Mouse (Mus musculus): ENCODE data around the gene Msrb3.

Gene Msrb3

DNA sequence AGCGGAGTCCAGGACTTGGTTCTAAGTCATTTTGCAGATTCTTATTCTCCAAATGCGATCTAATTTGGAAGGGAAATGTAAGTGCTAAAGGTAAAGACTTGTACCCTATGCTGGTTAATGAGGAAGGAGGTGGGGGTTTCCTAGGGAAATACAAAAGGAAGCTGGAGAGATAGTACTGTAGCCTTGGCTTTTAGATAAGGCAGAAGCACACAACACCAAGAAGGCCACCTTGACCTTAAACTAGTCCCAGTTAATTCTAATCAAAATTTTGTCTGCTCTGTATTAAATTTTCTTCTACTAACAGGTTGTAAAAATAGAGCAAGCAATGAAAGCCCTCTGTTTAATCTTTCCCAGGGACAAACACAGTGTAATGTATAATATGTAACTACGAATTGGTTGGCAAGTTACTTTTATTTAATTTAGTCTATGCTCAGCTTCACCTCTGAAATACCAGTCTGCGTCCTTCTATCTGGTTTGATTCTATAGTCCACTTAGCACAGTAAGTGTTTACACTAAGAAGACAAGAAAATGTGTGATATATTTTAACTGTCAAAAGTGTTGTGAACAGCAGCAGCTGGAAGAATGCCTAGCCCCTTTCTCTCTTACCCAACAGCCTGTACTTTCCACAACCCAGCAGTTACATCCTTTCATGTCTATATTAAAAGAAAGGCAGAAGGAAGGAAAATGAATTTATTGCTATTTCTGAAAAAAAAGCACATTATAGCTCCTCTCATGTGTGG is 87.9 kb downstream of the Msrb3 start:
- DNase-seq (ENCODE audit: low read depth, low spot score), result no peak

DNA sequence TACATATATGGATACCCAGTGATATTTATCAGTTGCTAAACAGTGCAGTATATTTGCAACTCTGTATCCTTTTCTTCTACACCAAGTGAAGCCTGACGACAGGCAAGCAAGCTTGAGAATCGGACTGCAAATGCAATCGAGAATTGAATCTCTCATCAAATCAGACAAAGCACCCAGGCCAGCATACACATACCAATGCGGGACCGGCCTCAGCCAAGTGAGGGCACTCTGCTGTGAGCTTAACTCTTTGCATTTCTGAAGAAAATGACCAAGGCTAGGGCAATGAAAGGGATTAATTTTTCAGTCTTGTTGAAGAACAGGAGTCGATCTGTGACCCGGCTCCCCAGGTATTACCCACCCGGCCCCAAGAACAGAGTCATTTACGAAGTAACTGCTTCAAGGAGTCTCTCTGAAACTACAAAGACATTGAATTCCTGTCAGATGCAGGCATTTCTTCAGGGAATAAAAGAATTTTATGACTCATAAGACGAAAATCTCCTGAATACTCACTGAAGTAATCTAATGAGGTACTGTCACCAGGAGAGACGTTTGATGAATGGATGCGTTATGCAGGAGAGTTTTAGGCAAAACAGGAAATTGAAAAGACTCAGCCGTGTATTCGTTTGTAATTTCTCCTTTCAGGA is 88.7 kb downstream of the Msrb3 start:
- no peak for DNase-seq (ENCODE audit: low read depth, low spot score)

DNA sequence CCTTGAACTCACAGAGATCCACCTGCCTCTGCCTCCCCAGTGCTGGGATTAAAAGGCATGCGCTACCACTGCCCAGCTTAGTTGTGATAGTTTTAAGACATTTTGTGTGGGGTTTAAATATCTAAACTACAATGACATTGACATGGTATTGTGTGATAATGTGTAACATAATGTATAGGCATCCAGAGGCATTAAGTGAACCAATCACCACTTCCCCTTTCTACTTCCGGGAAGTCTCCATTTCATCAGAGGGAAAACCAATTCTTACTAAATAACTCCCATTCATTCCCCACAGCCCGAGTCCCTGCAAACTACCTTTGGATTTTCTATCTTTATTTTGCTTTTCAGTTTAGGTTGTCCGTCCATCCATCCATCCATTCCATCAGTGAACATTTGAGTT is 90.7 kb downstream of the Msrb3 start:
- DNase-seq (ENCODE audit: low read depth, low spot score), result no peak

DNA sequence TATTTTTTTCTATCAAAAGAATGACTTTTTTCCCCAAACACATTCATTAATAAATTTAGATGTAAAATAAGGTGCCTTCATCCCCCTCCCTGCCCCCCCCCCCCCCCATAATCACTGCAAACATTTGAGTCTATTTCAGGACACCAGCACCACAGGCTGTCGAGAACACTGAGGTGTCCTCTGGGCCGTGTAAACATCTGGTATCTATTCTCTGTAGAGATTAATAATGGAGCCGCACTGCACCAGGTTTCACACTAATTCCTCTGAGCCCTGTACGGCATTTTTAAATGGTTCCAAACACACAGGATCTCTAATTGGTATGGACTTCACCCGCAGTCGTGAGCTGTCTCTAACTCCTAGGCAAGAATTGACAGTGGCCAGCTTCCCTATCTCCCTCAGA is 97.8 kb downstream of the Msrb3 start:
- no peak for DNase-seq (ENCODE audit: low read depth, low spot score)

DNA sequence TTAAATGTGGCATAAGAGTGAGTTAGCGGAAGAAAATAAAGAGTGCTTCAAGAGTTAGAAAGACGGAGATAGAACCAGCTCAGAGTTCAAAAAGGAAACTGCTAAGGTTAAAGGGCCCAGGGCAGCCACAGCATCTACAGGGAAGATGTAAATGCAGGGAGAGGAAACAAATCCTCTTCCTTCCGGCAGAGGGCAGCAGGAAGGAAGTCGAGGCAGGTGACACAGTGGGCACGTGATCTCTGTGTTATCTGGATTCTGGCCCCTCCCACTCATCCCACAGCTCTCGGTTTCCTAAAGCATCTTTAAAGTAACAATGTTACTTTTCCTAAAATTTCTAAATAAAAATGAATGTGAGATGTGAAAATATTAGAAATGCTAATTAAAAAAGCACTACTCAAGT is 99.4 kb downstream of the Msrb3 start:
- DNase-seq (ENCODE audit: low read depth, low spot score), result peak; percentile 84

DNA sequence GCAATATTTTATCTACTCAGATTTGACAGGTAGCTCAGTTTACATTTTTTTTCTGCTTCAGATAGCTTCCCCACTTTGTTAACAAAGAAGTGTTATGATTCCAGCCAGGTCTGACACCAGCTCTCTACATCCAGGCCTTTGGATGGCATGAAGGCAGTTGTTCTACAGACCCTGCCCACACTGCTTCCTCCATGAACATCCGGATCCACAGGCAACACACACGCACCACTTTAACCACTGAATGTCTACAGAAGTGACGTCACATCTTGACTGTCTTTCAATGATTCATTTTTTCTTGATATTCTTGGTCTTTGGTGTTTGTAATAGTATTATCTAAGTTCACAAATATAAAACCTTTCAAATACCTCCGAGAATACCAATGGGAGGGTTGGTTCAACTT is 102.2 kb downstream of the Msrb3 start:
- no peak for DNase-seq (ENCODE audit: low read depth, low spot score)

DNA sequence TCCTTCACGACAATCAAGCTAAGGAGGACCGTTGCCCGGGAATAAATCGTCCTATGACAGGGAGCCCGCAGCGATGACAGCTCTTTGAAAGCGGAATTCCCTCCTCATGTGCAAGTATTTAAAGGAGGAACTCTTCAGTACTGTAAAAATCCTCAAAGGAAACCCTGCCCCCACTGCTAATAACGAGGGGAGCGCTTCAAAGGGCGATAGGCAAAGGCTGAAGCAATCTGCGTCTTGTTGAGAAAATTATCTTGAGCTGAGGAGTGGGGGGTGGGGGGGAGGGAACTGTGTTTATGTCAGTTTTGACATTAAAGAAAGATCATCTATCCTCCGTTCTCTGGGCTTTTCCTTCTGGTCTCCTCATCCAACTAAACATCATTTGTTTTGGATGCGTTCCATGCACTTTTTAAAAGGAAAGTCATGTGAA is 104.5 kb downstream of the Msrb3 start:
- DNase-seq (ENCODE audit: low read depth, low spot score), result no peak

DNA sequence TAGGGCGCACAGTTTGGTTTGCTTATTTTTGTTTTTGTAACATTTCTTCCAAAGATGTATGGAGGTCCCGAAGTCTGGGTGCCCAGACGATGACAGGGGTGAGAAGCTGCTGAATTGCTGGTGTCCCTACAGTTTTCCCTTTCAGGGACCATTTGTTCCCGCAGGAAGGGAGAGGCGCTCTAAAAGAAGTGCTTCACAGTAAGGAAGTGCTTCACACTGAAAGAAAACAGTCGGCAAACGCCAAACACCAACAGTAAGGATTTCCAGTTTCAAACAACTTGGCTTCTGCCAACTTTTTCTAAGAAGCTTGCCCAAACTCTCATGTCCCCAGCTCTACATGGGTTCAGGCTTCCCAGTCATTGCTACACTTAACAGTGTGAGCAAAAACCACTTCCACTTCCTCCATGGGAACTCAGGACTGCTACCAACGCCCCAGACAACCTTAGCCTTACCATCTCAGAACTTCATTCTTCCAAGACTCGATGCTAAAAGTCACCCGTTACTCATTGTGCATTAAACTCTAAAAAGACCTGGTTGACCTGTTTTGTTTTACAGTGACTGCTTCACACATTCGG is 106.6 kb downstream of the Msrb3 start:
- no peak for DNase-seq (ENCODE audit: low read depth, low spot score)

DNA sequence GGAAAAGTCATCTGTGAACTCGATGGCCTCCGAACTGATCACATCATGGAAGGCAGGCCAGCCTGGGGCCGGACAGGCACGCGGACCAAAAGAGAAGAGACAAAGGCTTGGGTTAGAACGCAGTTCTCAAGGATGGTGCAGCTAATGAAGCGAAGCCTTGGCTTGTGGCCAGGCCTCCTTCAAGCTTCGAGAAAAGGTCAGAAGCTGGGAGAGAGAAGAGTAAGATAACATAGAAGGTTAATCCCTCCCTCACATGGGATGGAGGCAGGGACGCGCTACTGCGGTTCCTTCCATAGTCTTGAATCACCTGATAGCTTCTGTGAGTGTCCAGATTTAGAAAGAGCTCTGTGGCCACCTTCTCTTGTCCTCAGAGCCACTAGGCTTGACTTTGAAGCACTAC is 107.5 kb downstream of the Msrb3 start:
- no peak for DNase-seq (ENCODE audit: low read depth, low spot score)

DNA sequence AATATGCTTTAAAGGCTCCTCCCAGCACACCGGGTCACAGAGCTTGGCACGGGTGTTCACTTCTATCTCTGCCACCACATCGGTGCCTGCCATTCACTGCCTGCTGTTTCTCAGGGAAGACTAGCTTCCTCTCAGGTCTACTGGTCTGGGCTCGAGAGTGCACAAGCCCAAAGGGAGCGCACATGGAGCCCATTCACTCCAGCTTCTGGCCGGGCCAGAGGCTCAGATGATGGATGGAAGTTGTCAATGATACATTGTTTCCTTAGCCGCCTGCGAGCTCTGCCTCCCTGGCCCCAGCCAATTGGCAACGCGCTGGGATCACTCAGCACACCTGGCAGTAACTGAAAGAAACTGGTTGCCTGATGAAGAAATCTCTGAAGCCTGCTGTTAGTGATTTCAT is 111.7 kb downstream of the Msrb3 start:
- no peak for DNase-seq (ENCODE audit: low read depth, low spot score)

DNA sequence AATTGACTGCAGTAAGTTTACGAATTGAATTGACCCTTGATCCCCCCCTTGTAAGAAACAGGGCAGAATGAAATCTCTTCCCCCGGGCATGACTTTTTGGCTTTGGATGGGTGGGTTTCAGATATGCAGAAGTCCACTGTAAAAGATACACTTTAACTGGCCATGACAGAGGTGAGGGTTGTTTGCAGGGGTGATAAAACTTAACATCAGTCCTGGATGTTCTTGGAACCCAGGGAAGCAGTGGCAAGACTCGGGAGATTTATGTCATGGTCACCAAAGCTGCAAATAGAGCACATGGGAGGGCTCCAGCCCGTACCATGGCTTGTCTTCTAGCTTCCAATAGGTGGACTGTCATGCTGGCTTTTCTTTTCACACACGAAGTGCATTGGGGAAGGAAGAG is 114.4 kb downstream of the Msrb3 start:
- DNase-seq (ENCODE audit: low read depth, low spot score), result no peak

DNA sequence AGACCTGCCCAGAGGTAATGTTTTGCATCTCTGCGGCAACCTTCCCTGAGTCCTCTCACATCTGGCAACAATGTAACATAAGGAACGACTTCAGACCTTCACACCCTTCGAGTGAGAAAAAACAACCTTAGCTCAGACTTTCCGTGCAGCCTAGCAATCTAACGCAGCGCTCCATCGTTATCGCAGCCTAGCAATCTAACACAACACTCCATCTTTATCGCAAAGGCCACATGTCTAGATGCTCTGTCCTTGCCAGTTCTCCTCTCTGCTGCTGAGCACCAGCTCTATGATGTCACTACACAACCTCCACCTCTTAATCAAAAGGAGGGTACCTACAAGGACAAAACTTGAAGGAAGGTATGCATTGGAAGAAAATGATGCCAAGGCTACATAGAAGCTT is 115.5 kb downstream of the Msrb3 start:
- no peak for DNase-seq (ENCODE audit: low read depth, low spot score)

DNA sequence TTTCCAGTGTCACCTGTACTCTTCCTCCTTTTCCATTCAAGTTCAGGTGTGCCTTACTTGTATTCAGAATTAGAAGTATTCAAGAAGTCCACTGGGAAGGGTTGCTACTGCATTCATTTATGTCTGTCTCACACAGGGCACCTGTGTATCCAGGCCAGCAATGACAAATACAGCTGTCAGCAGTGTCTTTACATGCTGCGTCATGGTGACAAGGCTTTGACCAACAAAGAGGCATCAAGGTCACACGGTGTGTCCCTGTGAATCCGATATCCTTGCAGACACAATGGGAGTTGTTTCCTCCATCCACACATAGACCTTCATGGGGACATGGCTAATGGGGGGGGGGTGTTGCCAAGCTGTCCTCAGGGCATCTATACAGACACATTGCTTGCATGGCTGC is 121.4 kb downstream of the Msrb3 start:
- DNase-seq (ENCODE audit: low read depth, low spot score), result peak; percentile 42

DNA sequence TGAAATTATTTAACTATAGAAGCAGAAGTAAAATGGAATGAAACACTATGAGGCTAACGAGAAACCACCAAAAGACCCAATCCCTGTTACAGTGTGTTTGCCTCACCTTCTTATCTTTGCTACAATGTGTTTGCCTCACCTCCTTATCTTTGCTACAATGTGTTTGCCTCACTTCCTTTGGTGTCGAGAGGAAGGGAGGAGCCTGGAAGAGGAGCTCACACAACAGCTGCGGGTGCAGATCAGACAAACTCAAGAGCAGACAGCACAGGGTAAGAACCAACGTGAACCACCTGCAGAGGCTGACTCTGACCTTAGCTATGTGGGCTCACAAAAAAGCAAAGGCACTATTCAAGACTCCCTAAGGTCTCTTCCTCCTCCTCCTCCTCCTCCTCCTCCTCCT is 123.5 kb downstream of the Msrb3 start:
- no peak for DNase-seq (ENCODE audit: low read depth, low spot score)

DNA sequence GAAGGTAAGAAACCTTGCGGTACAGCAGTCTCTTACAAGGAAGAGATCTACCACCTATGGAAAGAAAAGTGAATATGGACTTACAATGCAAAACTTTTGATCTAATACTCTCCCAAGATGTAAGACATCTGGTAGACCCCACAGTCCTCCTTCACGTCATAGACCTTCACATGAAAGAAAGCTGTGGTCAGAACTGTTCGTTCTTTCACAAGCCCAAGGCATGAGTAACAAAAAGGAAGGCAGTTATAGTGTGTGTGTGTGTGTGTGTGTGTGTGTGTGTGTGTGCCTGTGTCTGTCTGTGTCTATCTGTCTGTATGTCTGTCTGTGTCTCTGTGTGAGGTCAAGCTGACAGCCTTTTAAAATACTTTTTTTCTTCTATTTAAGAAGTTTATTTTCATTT is 131.5 kb downstream of the Msrb3 start:
- no peak for DNase-seq (ENCODE audit: low read depth, low spot score)

DNA sequence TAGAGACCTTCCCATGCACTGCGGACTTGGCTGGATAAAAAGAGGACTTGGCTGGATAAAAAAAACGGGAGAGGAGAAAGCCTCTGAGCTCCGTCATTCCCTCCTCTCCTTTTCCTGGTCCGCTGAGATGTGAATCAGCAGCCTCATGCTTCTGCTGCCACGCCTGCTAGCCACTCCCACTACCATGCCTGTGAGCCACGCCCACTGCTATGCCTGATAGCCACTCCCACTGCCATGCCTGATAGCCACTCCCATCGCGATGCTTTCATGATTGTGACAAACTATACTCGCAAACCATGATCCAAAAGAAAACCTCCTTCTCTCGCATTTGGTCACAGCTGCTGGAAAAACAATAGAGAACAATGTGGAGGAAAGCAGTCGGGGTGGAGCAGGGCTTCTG is 133.5 kb downstream of the Msrb3 start:
- peak; percentile 71 for DNase-seq (ENCODE audit: low read depth, low spot score)

DNA sequence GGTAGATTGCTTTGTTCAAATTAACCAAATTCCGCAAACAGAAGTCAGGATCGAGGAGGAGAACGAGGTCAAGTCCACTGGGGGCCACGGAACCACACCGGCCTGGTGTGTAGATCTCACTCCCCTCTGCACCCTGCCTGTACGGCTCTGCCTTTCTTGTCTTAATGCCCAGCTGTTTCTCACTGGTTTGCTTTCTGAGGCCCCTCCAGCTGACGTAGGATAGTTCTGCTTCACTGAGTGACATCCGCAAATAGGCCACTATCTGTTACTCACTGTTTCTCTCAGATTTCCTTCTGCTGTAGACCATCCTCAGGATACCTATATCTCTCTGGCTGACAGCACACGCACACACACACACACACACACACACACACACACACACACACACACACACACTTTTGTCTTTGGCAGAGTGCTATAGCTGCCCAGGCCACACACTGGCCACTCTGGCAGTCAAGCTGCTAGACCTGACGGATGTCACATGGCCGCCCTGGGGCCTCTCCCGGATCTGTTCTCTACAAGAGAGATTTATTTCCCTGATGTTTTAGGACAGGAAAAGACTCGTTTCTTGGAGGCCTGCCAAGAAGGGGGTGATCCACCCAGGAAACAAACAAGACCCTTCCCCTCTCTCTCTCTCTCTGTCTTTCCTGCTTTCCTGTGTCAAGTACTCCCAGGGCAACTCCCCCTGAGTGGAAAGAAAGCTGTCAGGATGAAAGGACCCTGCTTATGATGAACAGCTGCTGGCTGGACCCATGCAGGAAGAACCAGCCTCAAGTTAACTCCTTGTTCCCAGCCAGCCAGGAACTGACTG is 135.0 kb downstream of the Msrb3 start:
- no peak for DNase-seq (ENCODE audit: low read depth, low spot score)

DNA sequence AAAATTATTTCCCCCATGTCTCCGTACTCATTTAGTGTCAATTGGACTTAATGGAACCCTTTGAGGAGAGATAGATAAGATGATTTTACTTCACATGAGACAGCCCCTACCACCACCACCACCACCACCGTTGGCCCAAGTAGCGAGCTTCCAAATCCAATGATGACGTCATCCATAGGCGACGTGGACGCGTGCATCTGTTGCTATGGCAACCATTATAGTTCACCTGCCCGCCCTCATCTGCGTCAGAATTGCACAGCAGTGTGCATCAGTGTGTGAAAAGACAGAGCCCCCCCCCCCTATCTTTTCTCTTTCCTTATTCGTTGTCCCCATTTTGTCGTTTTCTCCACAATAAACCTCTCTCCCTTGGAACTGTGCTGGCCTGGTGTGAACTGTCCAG is 135.9 kb downstream of the Msrb3 start:
- DNase-seq (ENCODE audit: low read depth, low spot score), result no peak

DNA sequence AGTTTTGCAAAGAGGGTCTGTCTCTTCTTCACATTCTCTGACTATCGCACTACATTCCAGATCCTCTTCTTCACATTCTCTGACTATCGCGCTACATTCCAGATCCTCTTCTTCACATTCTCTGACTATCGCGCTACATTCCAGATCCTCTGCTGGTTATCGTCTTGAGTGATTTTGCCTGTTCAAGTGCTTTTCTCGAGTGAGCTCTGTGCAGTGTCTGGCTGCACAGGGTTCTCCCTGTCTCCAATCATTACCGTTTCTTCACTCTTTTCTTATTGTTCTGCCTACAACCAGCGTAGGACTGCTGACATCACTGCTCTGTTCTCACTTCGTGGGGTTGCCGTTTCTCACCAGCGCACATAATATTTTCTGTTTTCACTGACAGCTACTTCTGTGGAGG is 138.2 kb downstream of the Msrb3 start:
- DNase-seq (ENCODE audit: low read depth, low spot score), result no peak

DNA sequence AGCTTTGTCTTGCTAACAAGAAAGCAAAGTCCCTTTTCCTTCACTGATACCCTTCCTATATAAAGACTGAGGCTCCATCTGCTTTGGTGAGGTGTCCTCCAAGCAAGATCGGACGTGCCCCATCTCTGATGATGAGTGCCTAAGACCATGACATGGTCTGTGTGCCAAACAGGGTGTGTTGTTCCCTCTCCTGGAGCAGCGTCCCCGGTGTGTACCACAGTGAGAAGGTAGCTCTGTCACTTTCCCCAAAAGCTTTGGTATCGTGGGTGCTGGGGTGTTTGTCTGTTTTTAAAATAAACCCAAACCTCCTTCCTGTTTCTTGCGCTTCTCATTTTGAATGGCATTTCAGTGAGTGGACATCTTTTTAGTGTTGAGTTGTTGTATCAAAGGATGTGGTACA is 139.0 kb downstream of the Msrb3 start:
- no peak for DNase-seq (ENCODE audit: low read depth, low spot score)

DNA sequence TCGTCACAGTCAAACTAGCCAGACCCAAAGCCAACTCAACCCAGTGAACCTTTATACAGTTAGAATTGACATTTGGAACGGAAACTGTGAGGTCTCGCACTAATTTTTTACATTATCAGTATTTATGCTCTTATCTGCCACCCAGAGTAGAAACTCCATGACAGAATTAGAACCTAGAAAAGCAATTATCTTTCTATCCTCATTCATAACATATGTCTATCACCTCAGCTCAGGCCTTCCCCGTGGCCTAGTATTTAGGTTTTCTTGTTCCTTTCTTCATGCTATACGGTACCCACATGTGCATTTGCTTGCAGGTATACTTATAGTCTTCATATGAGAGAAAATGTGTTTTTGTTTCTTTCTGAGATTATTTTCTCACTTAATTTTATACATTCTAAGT is 146.4 kb downstream of the Msrb3 start:
- no peak for DNase-seq (ENCODE audit: low read depth, low spot score)

DNA sequence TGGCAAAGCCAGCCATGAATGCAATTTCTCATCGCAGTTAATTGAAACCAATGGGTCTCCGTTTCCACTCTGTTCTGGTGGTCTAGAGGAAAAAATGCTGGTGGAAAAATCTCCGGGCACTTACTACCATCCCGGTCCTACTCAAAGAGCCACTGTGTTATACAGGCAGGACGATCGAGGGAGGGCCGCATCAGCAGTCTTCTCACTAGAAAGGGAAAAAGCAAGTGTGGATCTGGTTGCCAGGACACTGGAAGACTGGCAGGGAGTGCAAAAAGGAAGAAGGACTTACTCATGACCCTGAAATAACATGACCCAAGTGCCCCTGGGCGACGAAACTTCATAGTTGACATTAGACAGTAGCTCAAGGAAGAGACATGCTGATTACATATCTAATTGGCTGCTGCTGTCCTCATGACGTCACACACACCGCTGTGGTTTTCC is 147.1 kb downstream of the Msrb3 start:
- DNase-seq (ENCODE audit: low read depth, low spot score), result no peak

Measured in ZHBTc4 (cell line).